Mouse (Mus musculus) heart, postnatal 0 days (tissue): ENCODE data around the gene Acads. TPM values are rescaled to one million over a fixed set of nuclear protein-coding genes. Genes with fewer than 3 reads are reported as not detected.
A peak's percentile ranks its signal among the peaks of the same experiment; 100 is the strongest.
"Not testable (repeated sequence)": the region's sequence is repeated elsewhere in the genome, so short reads cannot be mapped to it uniquely, and the experiment has no call there.

Experiments used
- ATAC-seq: fragments of 200-750 bp; cut with Nextera tagmentation; 2 replicates; pipeline ENCODE4 v1.8.0; 2017; ENCODE audit warnings: low read depth, moderate number of reproducible peaks, moderate library complexity; ENCODE audit not compliant: insufficient read depth
- DNase-seq: peaks from one replicate; pipeline ENCODE4 v3.0.0-alpha.2; 2016; ENCODE audit warnings: low spot score
- H3K27ac ChIP-seq: fragments of 300-500 bp; sonication (generic); 2 replicates; pipeline ENCODE4 v1.5.1; 2014; ENCODE audit warnings: low read depth, mild to moderate bottlenecking
- H3K27me3 ChIP-seq: fragments of 300-500 bp; sonication (generic); 2 replicates; pipeline ENCODE4 v1.6.1; 2014; ENCODE audit warnings: low read length, mixed read lengths; ENCODE audit not compliant: control insufficient read depth, insufficient read depth
- H3K36me3 ChIP-seq: fragments of 300-500 bp; sonication (generic); replicated peaks from 2 replicates; pipeline ENCODE4 v1.6.1; 2014; ENCODE audit warnings: low read length, mixed read lengths; ENCODE audit not compliant: control insufficient read depth, insufficient read depth
- H3K4me1 ChIP-seq: fragments of 300-500 bp; sonication (generic); 2 replicates; pipeline ENCODE4 v1.6.1; 2014; ENCODE audit warnings: antibody characterized with exemption; ENCODE audit not compliant: control insufficient read depth, insufficient read depth
- H3K4me2 ChIP-seq: fragments of 300-500 bp; sonication (generic); 2 replicates; pipeline ENCODE4 v1.6.1; 2014; ENCODE audit warnings: low read depth, mild to moderate bottlenecking, low read length, moderate library complexity
- H3K4me3 ChIP-seq: fragments of 300-500 bp; sonication (generic); 2 replicates; pipeline ENCODE4 v1.5.1; 2014; ENCODE audit warnings: low read depth, low read length
- H3K9ac ChIP-seq: fragments of 300-500 bp; sonication (generic); replicated peaks from 2 replicates; pipeline ENCODE4 v1.6.1; 2014; ENCODE audit warnings: low read depth, low read length, mixed read lengths
- H3K9me3 ChIP-seq: fragments of 300-500 bp; sonication (generic); replicated peaks from 2 replicates; pipeline ENCODE4 v1.6.1; 2016; ENCODE audit warnings: low read length; ENCODE audit not compliant: control insufficient read depth
- CTCF ChIP-seq: IDR thresholded peaks from 2 replicates; pipeline ENCODE4 v1.5.1; 2016; ENCODE audit warnings: antibody characterized with exemption, control low read depth, low read depth
- EP300 ChIP-seq: IDR thresholded peaks from 2 replicates; pipeline ENCODE4 v1.6.1; 2016; ENCODE audit warnings: antibody characterized with exemption, low read depth
- WGBS: fragments of 180-500 bp; shearing (Covaris S2); extraction: QIAGEN DNeasy Blood & Tissue Kit; methylation state at CpG from one replicate; pipeline ENCODE4 v1.1.7; 2014; 5-methylcytosine and 5-hydroxymethylcytosine counted together
- polyA plus RNA-seq: library from polyadenylated mRNA; unstranded; fragments of >200 nt; fragmentation: Nextera tagmentation; extraction: Ambion mirVana; gene quantifications from 2 replicates; pipeline ENCODE4 v1.2.1, GENCODE M21; 2015
- total RNA-seq: library from RNA; depleted of rRNA; stranded (reverse); fragments of >200 nt; gene quantifications from 2 replicates; pipeline ENCODE4 v1.2.3, GENCODE M21; 2014; ENCODE audit warnings: low replicate concordance; rRNA removed

The Acads gene
- total RNA-seq = 266 and 288 TPM in 2 replicates
- polyA plus RNA-seq = 208 and 211 TPM in 2 replicates

GRCm38 (mm10) chr5:115118961-115119570, at the start of gene Acads:
Gene Acads (minus strand): TSS chr5:115119346.
- Histone ChIP-seq H3K9me3 (no peaks in the 10 kb centered on the region), H3K4me3 (peak within 1 kb of the TSS; percentile 79), H3K4me2 (peak within 1 kb of the TSS; percentile 82), H3K36me3 (peaks cover 29% of the 10 kb centered on the region; the same call in 1 of the 2 replicates), H3K4me1 (0 out of 2 replicates have a peak, but pooled peaks cover 3% of the 10 kb centered on the region), H3K27me3 (no peaks in the 10 kb centered on the region), H3K9ac (peak within 1 kb of the TSS; percentile 82), H3K27ac (peak within 1 kb of the TSS; percentile 80)
- ATAC-seq (peak; percentile 95), DNase-seq (peak; percentile 80)
- WGBS = under 1% methylated on average over 39 of the region's 39 CpGs
- 0 out of 2 replicates have a peak, but pooled peaks have one; percentile 17 for TF ChIP-seq EP300
- no peak for TF ChIP-seq CTCF

GRCm38 (mm10) chr5:115167396-115167795, 48.2 kb upstream of the Acads start:
- no peak overlapping the region for H3K4me3 ChIP-seq
- WGBS = 51% methylated on average over 6 of the region's 6 CpGs
- peaks cover 12% of the 10 kb centered on the region; the same call in 1 of the 2 replicates for H3K4me1 ChIP-seq
- no peaks in the 10 kb centered on the region for H3K9me3 ChIP-seq
- H3K27me3 ChIP-seq = no peaks in the 10 kb centered on the region
- peak overlapping the region; percentile 63 for H3K27ac ChIP-seq
- no peaks in the 10 kb centered on the region for H3K36me3 ChIP-seq
- no peak for TF ChIP-seq EP300
- no peak for TF ChIP-seq CTCF
- no peak overlapping the region for H3K4me2 ChIP-seq
- no peak for ATAC-seq
- no peak overlapping the region for H3K9ac ChIP-seq
- DNase-seq = no peak

- Histone ChIP-seq H3K4me1 (peaks cover 12% of the 10 kb centered on the region; the same call in 1 of the 2 replicates), H3K4me2 (no peak overlapping the region), H3K27me3 (no peaks in the 10 kb centered on the region), H3K27ac (peak overlapping the region; percentile 71), H3K9ac (no peak overlapping the region; the same call in 1 of the 2 replicates), H3K4me3 (no peak overlapping the region), H3K9me3 (no peaks in the 10 kb centered on the region), H3K36me3 (no peaks in the 10 kb centered on the region)
- 71% methylated on average over 7 of the region's 7 CpGs for WGBS
- ATAC-seq = no peak
- DNase-seq = no peak
- no peak for TF ChIP-seq CTCF
- TF ChIP-seq EP300 = no peak
Measured at GRCm38 (mm10) chr5:115166815-115167194, 47.7 kb upstream of the Acads start.

- Histone ChIP-seq H3K4me1 (peaks cover 12% of the 10 kb centered on the region; the same call in 1 of the 2 replicates), H3K27me3 (no peaks in the 10 kb centered on the region), H3K4me2 (no peak overlapping the region), H3K36me3 (no peaks in the 10 kb centered on the region), H3K27ac (peak overlapping the region; percentile 71), H3K9ac (no peak overlapping the region; the same call in 1 of the 2 replicates), H3K9me3 (no peaks in the 10 kb centered on the region), H3K4me3 (no peak overlapping the region)
- ATAC-seq (peak; percentile 31; the same call in 1 of the 2 replicates), DNase-seq (no peak)
- WGBS = 35% methylated on average over 11 of the region's 11 CpGs
- TF ChIP-seq EP300 (no peak), CTCF (peak; percentile 23)
Measured at GRCm38 (mm10) chr5:115165895-115166814, 47.0 kb upstream of the Acads start.

GRCm38 (mm10) chr5:115165351-115165750, 46.2 kb upstream of the Acads start:
- Histone ChIP-seq H3K4me2 (no peak overlapping the region), H3K4me1 (peaks cover 12% of the 10 kb centered on the region; the same call in 1 of the 2 replicates), H3K36me3 (no peaks in the 10 kb centered on the region), H3K9me3 (no peaks in the 10 kb centered on the region), H3K27ac (no peak overlapping the region), H3K9ac (no peak overlapping the region), H3K27me3 (no peaks in the 10 kb centered on the region), H3K4me3 (no peak overlapping the region)
- no peak for ATAC-seq
- DNase-seq = no peak
- 56% methylated on average over 9 of the region's 9 CpGs for WGBS
- no peak for TF ChIP-seq EP300
- peak; percentile 36 for TF ChIP-seq CTCF

GRCm38 (mm10) chr5:115164446-115164845, 45.3 kb upstream of the Acads start:
- H3K27me3 ChIP-seq, ATAC-seq, H3K27ac ChIP-seq, DNase-seq, H3K4me2 ChIP-seq, H3K9ac ChIP-seq, H3K36me3 ChIP-seq, H3K4me3 ChIP-seq, H3K9me3 ChIP-seq: not testable (repeated sequence)
- peaks cover 12% of the 10 kb centered on the region; the same call in 1 of the 2 replicates for H3K4me1 ChIP-seq
- WGBS = 81% methylated on average over 4 of the region's 4 CpGs
